Comparison of ENCODE assay signal across 9 mouse cellular contexts in genomic region chr12:55488661-55489447, GRCm38 (mm10). TPM values are rescaled to one million over a fixed set of nuclear protein-coding genes. Genes with fewer than 3 reads are reported as not detected.
DNase-seq lines count a peak whose midpoint lies in the region; ATAC-seq and TF ChIP-seq lines count a peak whose summit lies in the region.
"Had no signal": no experiment of that assay in that cellular context is flagged by ENCODE, and none has a peak within 500 bp of the region (broad histone marks: within the 10 kb centered on the region; RNA-seq: fewer than 3 reads in every experiment).

No protein-coding gene starts in this region.

- peaks cover 13% of the 10 kb centered on the region for H3K4me1 ChIP-seq in lung, adult 2 months (ENCODE audit: control insufficient read depth, insufficient read depth, low read length)
- peaks cover 33% of the 10 kb centered on the region for H3K4me1 ChIP-seq in liver, postnatal 0 days (ENCODE audit: insufficient read depth)
- H3K4me1 ChIP-seq in forebrain, postnatal 0 days (ENCODE audit: insufficient read depth), result no peaks in the 10 kb centered on the region

- peak overlapping the region; percentile 43 for H3K4me3 ChIP-seq in lung, adult 2 months (replicated peaks; ENCODE audit: extremely low read depth, low read depth, low read length)
- H3K4me3 ChIP-seq in liver, postnatal 0 days (ENCODE audit: low read depth, low read length), result peak overlapping the region; percentile 99; the same call in 1 of the 2 replicates
- no peak overlapping the region for H3K4me3 ChIP-seq in forebrain, postnatal 0 days (ENCODE audit: low read depth, low read length)

- TF ChIP-seq CTCF in lung, adult 2 months (IDR thresholded peaks at IDR 0.05; ENCODE audit: insufficient read depth, low read length), result no peak
- TF ChIP-seq CTCF in liver, postnatal 0 days (IDR thresholded peaks at IDR 0.05; ENCODE audit: low read depth), result no peak
- no peak for TF ChIP-seq CTCF in forebrain, postnatal 0 days (IDR thresholded peaks at IDR 0.05; ENCODE audit: low read depth)

- TF ChIP-seq POLR2A in lung, adult 2 months (IDR thresholded peaks at IDR 0.05; ENCODE audit: borderline replicate concordance, extremely low read depth, low read depth, low read length), result peak; percentile 8; the same call in 1 of the 2 replicates

- DNase-seq in adrenal gland, postnatal 10 days, result peak; percentile 39
- DNase-seq in adrenal gland, postnatal 25 days, result no peak
- no peak for DNase-seq in lung, adult 2 months
- DNase-seq in lung, adult 18-20 months, result no peak
- peak; percentile 40 for DNase-seq in liver, postnatal 0 days
- DNase-seq in thymus, postnatal 10 days (ENCODE audit: low spot score in 2 of 2), result peak; percentile 77 to 78
- DNase-seq in forebrain, postnatal 0 days, result no peak
- no peak for DNase-seq in left cerebral cortex, postnatal 36 days (ENCODE audit: low spot score in 2 of 2)
- DNase-seq: adrenal gland, postnatal 36 days had no signal

- no peaks in the 10 kb centered on the region for H3K27me3 ChIP-seq in liver, postnatal 0 days (ENCODE audit: insufficient read depth, low read length)
- no peaks in the 10 kb centered on the region for H3K27me3 ChIP-seq in forebrain, postnatal 0 days (ENCODE audit: insufficient read depth, low read length)

- no peaks in the 10 kb centered on the region for H3K9me3 ChIP-seq in liver, postnatal 0 days (ENCODE audit: low read length)
- H3K9me3 ChIP-seq in forebrain, postnatal 0 days (ENCODE audit: low read length), result no peaks in the 10 kb centered on the region

- peak overlapping the region; percentile 96 for H3K27ac ChIP-seq in liver, postnatal 0 days (ENCODE audit: low read depth)
- no peak overlapping the region for H3K27ac ChIP-seq in forebrain, postnatal 0 days (ENCODE audit: low read depth, low read length)

- TF ChIP-seq EP300 in liver, postnatal 0 days (IDR thresholded peaks at IDR 0.05; ENCODE audit: low read depth), result peak; percentile 92

- no peak overlapping the region for H3K9ac ChIP-seq in liver, postnatal 0 days (replicated peaks)
- H3K9ac ChIP-seq in forebrain, postnatal 0 days, result no peak overlapping the region

- WGBS in lung, adult 2 months, result 37% methylated on average over 13 of the region's 13 CpGs
- WGBS in liver, postnatal 0 days (ENCODE audit: insufficient replicate concordance), result 48% methylated on average over 13 of the region's 13 CpGs
- WGBS in forebrain, postnatal 0 days, result 88% methylated on average over 13 of the region's 13 CpGs

- intact Hi-C loops in left cerebral cortex, postnatal 36 days (cut with DNase I), result no loop called here

- no peak for ATAC-seq in liver, postnatal 0 days
- ATAC-seq in forebrain, postnatal 0 days, result no peak

- H3K4me2 ChIP-seq in liver, postnatal 0 days (ENCODE audit: low read depth, low read length), result peak overlapping the region; percentile 95
- no peak overlapping the region for H3K4me2 ChIP-seq in forebrain, postnatal 0 days (ENCODE audit: low read depth)

- peaks cover 43% of the 10 kb centered on the region for H3K36me3 ChIP-seq in liver, postnatal 0 days (replicated peaks; ENCODE audit: insufficient read depth, low read length)
- peaks cover 29% of the 10 kb centered on the region for H3K36me3 ChIP-seq in forebrain, postnatal 0 days (ENCODE audit: insufficient read depth)

RNA-seq across cellular contexts. Expression of gene Nfkbia, which starts 3.6 kb away (rescaled TPM):
- total RNA-seq in adrenal gland, postnatal 10 days (2021), result 10 to 100 TPM; 83.4 to 91.1 TPM
- total RNA-seq in adrenal gland, postnatal 25 days (2021), result 74.3 and 77.9 TPM in 2 replicates
- polyA plus RNA-seq in lung, adult 2 months (2012; rRNA removed), result 282 and 367 TPM in 2 replicates
- 27.9 and 38.5 TPM in 2 replicates for polyA plus RNA-seq in liver, postnatal 0 days (2015; fragmentation: Nextera tagmentation; extraction: Ambion mirVana)
- total RNA-seq in forebrain, postnatal 0 days (2014; rRNA removed), result 43.5 and 48.2 TPM in 2 replicates
- 61.9 and 75.8 TPM in 2 replicates for polyA plus RNA-seq in forebrain, postnatal 0 days (2015; fragmentation: Nextera tagmentation; extraction: Ambion mirVana)
- total RNA-seq in left cerebral cortex, postnatal 36 days (2021), result 10 to 100 TPM; 27.5 to 33.9 TPM

Comparison
In these comparisons a context has a peak if more than half of its experiments do, and no peak if none do; other contexts are left out.
1. DNase-seq: peak in adrenal gland, postnatal 10 days (single experiment), liver, postnatal 0 days (single experiment) and thymus, postnatal 10 days (2 of 2); none in adrenal gland, postnatal 25 days (single experiment), lung, adult 2 months (single experiment), lung, adult 18-20 months (0 of 2), forebrain, postnatal 0 days (single experiment) and left cerebral cortex, postnatal 36 days (0 of 2).